Mouse (Mus musculus) erythroid progenitor cell, adult 5-6 weeks (primary cell): ENCODE results near the gene Padi1. TPM values are rescaled to one million over a fixed set of nuclear protein-coding genes. Genes with fewer than 3 reads are reported as not detected.
A peak's percentile ranks its signal among the peaks of the same experiment; 100 is the strongest.

Experiments
- ATAC-seq: replicated peaks from 2 replicates; pipeline ENCODE4 v1.8.0; 2016; ENCODE audit warnings: moderate number of reproducible peaks, mild to moderate bottlenecking, moderate TSS enrichment, inconsistent platforms; ENCODE audit not compliant: poor library complexity, low FRiP score, severe bottlenecking
- total RNA-seq, 2 experiments: library from RNA; stranded (forward) in 1 of 2; stranded (reverse) in 1 of 2; fragments of 150-400 nt in 1 of 2; fragments of 186-747, 209-891 nt in 1 of 2; gene quantifications; 2 replicates each; pipeline versions ENCODE4 v1.2.3 to v1.2.4; 2015 to 2017; ENCODE audit warnings: low replicate concordance in 2 of 2

Padi1 gene
- total RNA-seq, 2 experiments from 2014 or later: not detected

DNA sequence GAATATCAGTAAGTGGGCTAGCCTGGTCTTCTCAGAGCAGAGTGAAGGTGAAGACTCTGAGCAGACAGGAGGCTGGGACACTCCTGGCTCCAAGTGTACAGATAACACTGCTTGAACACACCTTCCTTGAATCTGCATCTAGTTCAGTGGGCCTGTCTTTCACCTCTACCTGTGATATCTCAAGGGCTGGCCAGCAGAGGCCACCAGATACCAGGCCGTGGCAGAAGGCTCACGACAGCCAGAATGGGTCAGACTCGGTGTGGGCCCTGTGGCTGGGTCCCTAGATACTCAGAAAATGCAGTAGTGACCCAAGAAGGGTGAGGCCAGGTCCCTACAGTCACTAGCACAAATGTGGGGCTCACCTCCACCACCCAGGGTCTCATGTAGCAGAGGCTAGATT, 18.3 kb downstream of the Padi1 start:
- no peak for ATAC-seq

- ATAC-seq: no peak
These were observed 19.6 kb downstream of the Padi1 start for GRCm38 (mm10) chr4:140825942-140826341.

DNA sequence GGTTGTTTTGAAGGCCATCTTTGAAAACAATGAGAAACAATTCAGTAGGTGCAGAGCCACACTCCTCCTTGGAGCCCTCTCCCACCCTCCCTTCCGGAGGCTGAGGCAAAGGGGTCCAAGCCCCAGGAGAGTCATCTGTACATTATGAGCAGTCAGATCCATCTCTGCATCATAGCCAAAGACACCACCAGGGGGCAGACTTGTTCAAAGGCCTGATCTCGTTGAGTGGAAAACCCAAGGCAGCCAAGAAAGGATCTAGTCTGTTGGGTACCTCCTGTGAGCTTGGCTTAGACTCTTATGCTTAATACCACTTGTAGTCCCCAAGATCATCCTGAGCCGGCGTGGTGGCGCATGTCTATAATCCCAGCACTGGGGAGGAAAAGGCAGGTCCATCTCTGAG, 23.6 kb downstream of the Padi1 start:
- ATAC-seq: peak; percentile 53; the same call in 1 of the 2 replicates

- ATAC-seq: no peak
These were observed 28.2 kb downstream of the Padi1 start for GRCm38 (mm10) chr4:140817413-140817812.

- no peak for ATAC-seq
These were observed 29.3 kb downstream of the Padi1 start for GRCm38 (mm10) chr4:140815996-140816917.

- no peak for ATAC-seq
These were observed 30.1 kb downstream of the Padi1 start for GRCm38 (mm10) chr4:140815496-140815895.

- ATAC-seq: peak; percentile 69
These were observed 31.0 kb downstream of the Padi1 start for GRCm38 (mm10) chr4:140814241-140815225.

GRCm38 (mm10) chr4:140813358-140814185, 32.0 kb downstream of the Padi1 start:
- ATAC-seq: no peak

DNA sequence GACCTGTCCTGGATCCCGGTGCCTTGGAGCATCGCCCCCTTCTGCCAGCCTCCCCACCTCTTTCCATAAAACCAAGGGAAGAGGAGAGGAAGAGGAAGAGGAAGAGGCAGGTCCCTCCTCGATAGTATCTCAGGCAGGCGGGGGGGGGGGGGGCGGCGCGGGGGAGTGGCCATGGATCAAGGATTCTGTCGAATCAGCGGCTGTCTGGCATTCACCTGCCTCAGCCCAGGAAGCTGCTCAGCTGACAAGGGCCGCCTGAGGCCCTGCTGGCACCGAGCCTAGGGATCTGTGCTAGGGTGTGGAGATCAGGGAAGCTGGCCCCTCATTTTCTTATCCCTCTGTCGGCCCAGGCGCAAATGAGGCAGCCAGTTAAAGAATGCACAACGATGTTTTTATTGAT, 33.0 kb downstream of the Padi1 start:
- no peak for ATAC-seq

- ATAC-seq: no peak
These were observed 33.4 kb downstream of the Padi1 start for GRCm38 (mm10) chr4:140812191-140812590.

GRCm38 (mm10) chr4:140810458-140811260, 34.9 kb downstream of the Padi1 start, which contains the start of gene Padi3:
Gene Padi3, minus strand, starts transcription at chr4:140810648.
- ATAC-seq: no peak

GRCm38 (mm10) chr4:140809118-140809517, 36.5 kb downstream of the Padi1 start:
- no peak for ATAC-seq

GRCm38 (mm10) chr4:140804601-140805000, 41.0 kb downstream of the Padi1 start:
- no peak for ATAC-seq

DNA sequence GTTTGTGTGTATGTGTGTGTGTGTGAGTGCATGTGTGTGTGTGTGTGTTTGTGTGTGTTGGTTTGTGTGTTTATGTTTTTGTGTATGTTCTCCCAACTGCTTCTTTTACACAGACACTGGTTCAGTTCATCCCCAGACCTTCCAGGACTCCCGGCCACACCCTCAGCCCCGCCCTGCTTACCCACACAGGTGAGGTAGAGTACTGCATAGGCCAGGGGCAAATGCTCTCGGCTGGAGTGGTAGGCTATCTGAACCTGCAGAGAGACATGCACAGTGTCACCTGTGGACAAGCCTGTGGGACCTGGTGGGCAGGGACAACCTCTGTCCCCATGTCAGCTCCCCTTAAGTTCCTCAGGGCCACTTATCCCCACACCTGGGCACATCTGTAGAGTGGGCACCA, 44.2 kb downstream of the Padi1 start:
- ATAC-seq: no peak

- ATAC-seq: no peak
These were observed 48.8 kb downstream of the Padi1 start for GRCm38 (mm10) chr4:140796786-140797185.

DNA sequence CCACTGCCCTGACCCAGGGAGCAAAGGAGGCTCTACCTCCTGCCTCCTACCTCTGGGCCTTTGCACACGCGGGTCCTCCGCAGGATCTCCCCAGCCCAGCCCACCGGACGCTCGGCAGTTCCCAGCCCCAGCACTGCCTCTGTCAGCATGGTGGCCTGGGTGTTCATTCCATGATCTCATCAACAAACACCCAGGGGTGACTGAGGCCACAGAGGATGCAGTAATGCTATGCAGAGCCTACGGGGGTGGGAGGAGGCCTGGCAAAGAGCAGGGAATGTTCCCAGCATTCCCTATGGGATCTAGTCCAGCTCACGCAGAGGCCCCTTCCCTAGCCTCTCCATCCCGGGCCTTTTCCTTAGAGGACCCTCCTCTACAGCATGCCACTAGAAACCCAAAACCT, 50.9 kb downstream of the Padi1 start:
- no peak for ATAC-seq

DNA sequence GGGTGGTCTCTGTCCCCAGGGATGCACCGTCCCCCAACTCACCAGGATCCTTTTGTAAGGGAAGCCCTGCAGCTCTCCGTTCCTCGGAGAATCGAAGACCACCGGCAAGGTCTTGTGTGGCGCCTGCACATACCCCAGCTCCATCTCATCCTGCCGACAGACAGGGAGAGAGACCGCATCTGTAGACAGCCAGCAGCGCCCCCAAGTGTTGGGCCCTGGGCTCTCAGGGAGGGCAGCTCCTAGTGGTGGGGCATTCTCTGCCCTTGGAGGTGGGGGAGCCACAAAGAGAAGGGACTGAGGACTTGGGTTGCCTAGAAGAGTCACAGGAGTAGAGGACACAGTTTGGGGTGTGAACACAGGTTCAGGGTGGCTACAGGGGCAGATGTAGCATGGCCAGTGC, 51.8 kb downstream of the Padi1 start:
- no peak for ATAC-seq

DNA sequence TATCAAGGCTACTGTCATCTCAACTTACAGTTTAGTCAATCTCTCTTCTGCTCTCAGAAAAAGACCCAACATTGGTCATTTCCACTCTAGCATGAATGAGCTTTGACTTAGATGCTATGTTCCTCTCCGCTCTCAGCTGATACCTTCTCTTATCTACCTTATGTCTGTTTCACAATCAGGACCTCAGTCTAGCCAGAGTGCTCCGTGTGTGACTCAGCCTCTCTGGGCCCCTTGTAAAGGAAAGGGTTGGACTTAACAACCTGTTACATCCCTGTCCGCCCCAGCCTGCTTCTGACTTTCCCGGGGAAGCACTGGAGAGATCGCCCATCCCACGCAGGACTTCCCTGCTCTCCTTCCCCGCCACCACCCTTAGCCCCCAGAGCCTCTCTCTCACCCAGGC, 53.0 kb downstream of the Padi1 start:
- ATAC-seq: no peak

- ATAC-seq: no peak
These were observed 54.5 kb downstream of the Padi1 start for GRCm38 (mm10) chr4:140791071-140791470.
